Mouse (Mus musculus): ENCODE results near the gene Ptpn21.

Ptpn21 gene

GRCm38 (mm10) chr12:98644852-98645251 lies 92.4 kb downstream of the Ptpn21 start:
- no peak for DNase-seq

- DNase-seq, result no peak
Measured at GRCm38 (mm10) chr12:98628260-98628970, 108.8 kb downstream of the Ptpn21 start.

- DNase-seq, result peak; percentile 90
Measured at GRCm38 (mm10) chr12:98627392-98628259, 109.6 kb downstream of the Ptpn21 start, which contains the start of gene Spata7. Spata7 (plus strand) TSS chr12:98628157.
